Comparison of ENCODE assay signal across 20 mouse cellular contexts in genomic region chr2:166773587-166773986, GRCm38 (mm10).
"Had no signal": no experiment of that assay in that cellular context is flagged by ENCODE, and none has a peak within 500 bp of the region (broad histone marks: within the 10 kb centered on the region; RNA-seq: fewer than 3 reads in every experiment).

No protein-coding gene starts in this region.

- DNase-seq: gastrocnemius, adult 2 months; gastrocnemius, postnatal 10 days; gastrocnemius, postnatal 25 days; heart, postnatal 10 days; kidney, adult 11 months; kidney, adult 2 months; kidney, adult 9 months; kidney, postnatal 14 days; kidney, postnatal 36 days; left cerebral cortex, postnatal 4 days had no signal

- H3K27me3 ChIP-seq: hindbrain, embryonic 13.5 days; hindbrain, embryonic 15.5 days; kidney, embryonic 15.5 days; limb, embryonic 13.5 days; limb, embryonic 15.5 days had no signal

- H3K4me3 ChIP-seq: gastrocnemius, adult 2 months; hindbrain, embryonic 13.5 days; hindbrain, embryonic 15.5 days; kidney, embryonic 15.5 days; left cerebral cortex, adult 2 months; limb, embryonic 13.5 days; limb, embryonic 15.5 days; liver, embryonic 12.5 days had no signal

- H3K36me3 ChIP-seq: hindbrain, embryonic 13.5 days; hindbrain, embryonic 15.5 days; kidney, embryonic 15.5 days; limb, embryonic 13.5 days; limb, embryonic 15.5 days; liver, embryonic 12.5 days had no signal

- H3K4me1 ChIP-seq: hindbrain, embryonic 13.5 days; hindbrain, embryonic 15.5 days; limb, embryonic 13.5 days; limb, embryonic 15.5 days; liver, embryonic 12.5 days had no signal

- H3K9me3 ChIP-seq: hindbrain, embryonic 13.5 days; hindbrain, embryonic 15.5 days; kidney, embryonic 15.5 days; limb, embryonic 13.5 days; limb, embryonic 15.5 days; liver, embryonic 12.5 days had no signal

- H3K27ac ChIP-seq: gastrocnemius, adult 2 months; hindbrain, embryonic 13.5 days; hindbrain, embryonic 15.5 days; hindbrain, postnatal 0 days; kidney, embryonic 15.5 days; kidney, postnatal 0 days; left cerebral cortex, adult 2 months; limb, embryonic 13.5 days; limb, embryonic 15.5 days; liver, embryonic 12.5 days had no signal

- ATAC-seq: hindbrain, postnatal 0 days; intestine, embryonic 16.5 days; liver, embryonic 12.5 days had no signal
